Mouse (Mus musculus): ENCODE results near the gene 1110051M20Rik. TPM values are rescaled to one million over a fixed set of nuclear protein-coding genes. Genes with fewer than 3 reads are reported as not detected.
A peak's percentile ranks its signal among the peaks of the same experiment; 100 is the strongest.

The 1110051M20Rik gene
- 10 to 100 TPM; 19.3 TPM for total RNA-seq (2021)
- long read RNA-seq, experiment 1, transcript 1110051M20Rik-203 (9 exons, 1,977 nt), result major isoform, 18 of 25 reads
- long read RNA-seq, experiment 1, partial matches to known transcripts, result 1 of 25 reads
- long read RNA-seq, experiment 1, other reads (novel, unspliced or antisense), result 4 of 25 reads
- long read RNA-seq, experiment 2, transcript 1110051M20Rik-203 (9 exons, 1,977 nt), result major isoform, 9 of 14 reads
- long read RNA-seq, experiment 2, partial matches to known transcripts, result 1 of 14 reads
- long read RNA-seq, experiment 2, other reads (novel, unspliced or antisense), result 3 of 14 reads

- DNase-seq, result peak; percentile 87 to 91
Measured at GRCm38 (mm10) chr2:91444286-91444892, at the start of gene 1110051M20Rik. Gene 1110051M20Rik, minus strand, starts transcription at chr2:91444704.

- DNase-seq, result no peak
Measured at GRCm38 (mm10) chr2:91493981-91494380, 49.5 kb upstream of the 1110051M20Rik start.

GRCm38 (mm10) chr2:91492071-91492635 is 47.6 kb upstream of the 1110051M20Rik start:
- no peak for DNase-seq

- DNase-seq, result peak; percentile 31 to 44
Measured at GRCm38 (mm10) chr2:91487295-91487694, 42.8 kb upstream of the 1110051M20Rik start.

- no peak for DNase-seq
Measured at GRCm38 (mm10) chr2:91485256-91485655, 40.8 kb upstream of the 1110051M20Rik start.

GRCm38 (mm10) chr2:91484698-91485097 is 40.2 kb upstream of the 1110051M20Rik start:
- DNase-seq, result no peak

- DNase-seq, result peak; percentile 27 to 61
Measured at GRCm38 (mm10) chr2:91480805-91481514, 36.5 kb upstream of the 1110051M20Rik start.

- DNase-seq, result no peak
Measured at GRCm38 (mm10) chr2:91480399-91480801, 35.9 kb upstream of the 1110051M20Rik start.

GRCm38 (mm10) chr2:91476841-91477240 is 32.3 kb upstream of the 1110051M20Rik start:
- no peak for DNase-seq

GRCm38 (mm10) chr2:91476251-91476661 is 31.8 kb upstream of the 1110051M20Rik start:
- peak; percentile 18 to 56 for DNase-seq

- no peak for DNase-seq
Measured at GRCm38 (mm10) chr2:91475791-91476190, 31.3 kb upstream of the 1110051M20Rik start.

- DNase-seq, result no peak
Measured at GRCm38 (mm10) chr2:91474358-91474757, 29.9 kb upstream of the 1110051M20Rik start.

- no peak for DNase-seq
Measured at GRCm38 (mm10) chr2:91470055-91470647, 25.6 kb upstream of the 1110051M20Rik start.

GRCm38 (mm10) chr2:91467613-91468012 is 23.1 kb upstream of the 1110051M20Rik start:
- DNase-seq, result no peak

GRCm38 (mm10) chr2:91465934-91466333 is 21.4 kb upstream of the 1110051M20Rik start:
- DNase-seq, result no peak

- no peak for DNase-seq
Measured at GRCm38 (mm10) chr2:91462681-91463080, 18.2 kb upstream of the 1110051M20Rik start.

- DNase-seq, result no peak
Measured at GRCm38 (mm10) chr2:91462196-91462595, 17.7 kb upstream of the 1110051M20Rik start.

- DNase-seq, result no peak
Measured at GRCm38 (mm10) chr2:91461341-91461740, 16.8 kb upstream of the 1110051M20Rik start.

- DNase-seq, result no peak
Measured at GRCm38 (mm10) chr2:91460771-91461170, 16.3 kb upstream of the 1110051M20Rik start.

- no peak for DNase-seq
Measured at GRCm38 (mm10) chr2:91460076-91460475, 15.6 kb upstream of the 1110051M20Rik start.

GRCm38 (mm10) chr2:91458673-91459391 is 14.3 kb upstream of the 1110051M20Rik start:
- peak; percentile 48 to 64 for DNase-seq

All from adrenal gland, postnatal 36 days (tissue).